Mouse (Mus musculus): ENCODE results near the gene Bola1. TPM values are rescaled to one million over a fixed set of nuclear protein-coding genes. Genes with fewer than 3 reads are reported as not detected.

The Bola1 gene
- total and polyA plus RNA-seq, 3 experiments: 47.6 to 57.0 (median 56.5) TPM

DNA sequence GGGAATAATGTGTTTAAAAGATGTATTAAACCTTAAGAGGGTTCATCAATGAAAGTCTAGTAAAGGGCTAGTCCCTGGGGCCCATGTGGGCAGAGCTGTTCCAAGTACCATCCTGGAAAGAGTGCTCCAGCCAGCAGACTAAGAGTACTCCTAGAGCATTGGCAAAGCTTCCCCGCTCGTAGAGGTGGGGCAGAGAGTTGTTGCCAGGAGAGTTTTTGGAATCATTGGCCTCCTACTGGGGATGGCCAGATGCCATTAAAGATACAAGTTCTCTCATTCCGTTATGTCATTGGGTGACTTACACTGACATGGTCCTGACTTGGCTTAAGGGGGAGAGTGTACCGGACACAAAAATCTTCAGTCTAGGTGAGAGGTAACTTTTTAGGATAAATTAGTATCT lies 40.0 kb downstream of the Bola1 start:
- Histone ChIP-seq H3K27ac (ENCODE audit: insufficient read depth, low read depth) (no peak overlapping the region), H3K4me2 (ENCODE audit: insufficient read depth, low read depth, poor library complexity, severe bottlenecking) (no peak overlapping the region), H3K4me1 (ENCODE audit: control insufficient read depth in 1 of 2, insufficient read depth in 2 of 2) (peaks cover 5 to 36% of the 10 kb centered on the region in 2 experiments; a peak in 3 of 4 replicates), H3K79me2 (replicated peaks; ENCODE audit: control insufficient read depth, extremely low read depth, insufficient read depth, poor library complexity, severe bottlenecking) (peaks cover 13% of the 10 kb centered on the region), H3K27me3 (replicated peaks) (no peaks in the 10 kb centered on the region), H3K36me3 (replicated peaks in 1 of 2; ENCODE audit: control insufficient read depth in 1 of 2, insufficient read depth in 1 of 2, low read length in 1 of 2) (peaks cover 30 to 48% of the 10 kb centered on the region in 2 experiments), H3K4me3 (replicated peaks in 1 of 3; ENCODE audit: low read depth in 2 of 3, low read length in 2 of 3, poor library complexity in 1 of 3) (no peak overlapping the region), H3K9ac (ENCODE audit: insufficient read depth, low read depth) (no peak overlapping the region), H3K9me3 (replicated peaks; ENCODE audit: low read length) (no peaks in the 10 kb centered on the region)
- dilution Hi-C loops (cut with MboI; ENCODE audit: extremely low pct_ligation_motif_present, extremely low pct_unique_long_range_greater_than_20kb, low sequenced_read_pairs): no loop called here
- no peak for DNase-seq (ENCODE audit: extremely low read depth)
- TF ChIP-seq MYC (IDR thresholded peaks at IDR 0.05; ENCODE audit: low read depth, low read length) (no peak), BHLHE40 (IDR thresholded peaks at IDR 0.05; ENCODE audit: low read depth, low read length) (no peak), UBTF (IDR thresholded peaks at IDR 0.05; ENCODE audit: low read depth, low read length) (no peak), TBP (conservative IDR thresholded peaks at IDR 0.05; ENCODE audit: low read depth, low read length) (no peak), POLR2A (IDR thresholded peaks at IDR 0.05; ENCODE audit: low read depth, low read length) (no peak), SIN3A (IDR thresholded peaks at IDR 0.05; ENCODE audit: low read length) (no peak), EP300 (IDR thresholded peaks at IDR 0.05; ENCODE audit: low read length) (no peak), CTCF (conservative IDR thresholded peaks at IDR 0.05 in 1 of 2, IDR thresholded peaks at IDR 0.05 in 1 of 2; ENCODE audit: low read depth in 2 of 2, low read length in 2 of 2) (no peak), RCOR1 (conservative IDR thresholded peaks at IDR 0.05; ENCODE audit: low read depth, low read length) (no peak), E2F4 (IDR thresholded peaks at IDR 0.05; ENCODE audit: insufficient replicate concordance, low read depth, low read length) (no peak), TCF12 (IDR thresholded peaks at IDR 0.05; ENCODE audit: low read depth, low read length) (no peak), ZMIZ1 (IDR thresholded peaks at IDR 0.05; ENCODE audit: low read depth, low read length) (no peak)
- in situ Hi-C loops (cut with MboI; ENCODE audit: low pct_ligation_motif_present, low pct_unique_long_range_greater_than_20kb, low sequenced_read_pairs): no loop called here

DNA sequence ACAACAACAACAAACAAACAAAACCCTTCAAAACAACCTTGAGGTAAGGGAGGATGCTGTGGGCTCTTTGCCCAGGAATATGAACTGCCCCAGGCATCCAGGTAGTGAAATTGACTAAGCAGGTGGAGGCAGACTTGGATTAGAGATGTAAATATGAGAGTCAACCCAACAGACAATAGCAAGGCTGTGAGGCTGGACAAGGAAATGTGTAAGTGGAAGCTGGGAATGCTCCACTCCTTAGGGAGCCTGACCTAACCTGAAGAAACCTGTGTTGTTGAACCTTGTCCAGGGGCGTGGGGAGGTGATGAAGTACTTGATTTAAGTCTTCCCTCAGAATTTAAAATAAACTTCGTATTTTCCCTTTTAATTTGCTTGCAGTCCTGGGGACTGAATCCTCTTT lies 40.6 kb downstream of the Bola1 start:
- Histone ChIP-seq H3K27me3 (replicated peaks) (no peaks in the 10 kb centered on the region), H3K27ac (ENCODE audit: insufficient read depth, low read depth) (no peak overlapping the region), H3K36me3 (replicated peaks in 1 of 2; ENCODE audit: control insufficient read depth in 1 of 2, insufficient read depth in 1 of 2, low read length in 1 of 2) (peaks cover 36 to 54% of the 10 kb centered on the region in 2 experiments), H3K4me2 (ENCODE audit: insufficient read depth, low read depth, poor library complexity, severe bottlenecking) (no peak overlapping the region), H3K9ac (ENCODE audit: insufficient read depth, low read depth) (no peak overlapping the region), H3K79me2 (replicated peaks; ENCODE audit: control insufficient read depth, extremely low read depth, insufficient read depth, poor library complexity, severe bottlenecking) (peaks cover 18% of the 10 kb centered on the region), H3K4me1 (ENCODE audit: control insufficient read depth in 1 of 2, insufficient read depth in 2 of 2) (peaks cover 10 to 42% of the 10 kb centered on the region in 2 experiments), H3K4me3 (replicated peaks in 1 of 3; ENCODE audit: low read depth in 2 of 3, low read length in 2 of 3, poor library complexity in 1 of 3) (no peak overlapping the region), H3K9me3 (replicated peaks; ENCODE audit: low read length) (no peaks in the 10 kb centered on the region)
- in situ Hi-C loops (cut with MboI; ENCODE audit: low pct_ligation_motif_present, low pct_unique_long_range_greater_than_20kb, low sequenced_read_pairs): no loop called here
- TF ChIP-seq POLR2AphosphoS2 (IDR thresholded peaks at IDR 0.05; ENCODE audit: low read depth, low read length) (peak; percentile 69; the same call in 1 of the 2 replicates), GABPA (IDR thresholded peaks at IDR 0.05; ENCODE audit: insufficient replicate concordance, low read depth, low read length) (no peak)
- dilution Hi-C loops (cut with MboI; ENCODE audit: extremely low pct_ligation_motif_present, extremely low pct_unique_long_range_greater_than_20kb, low sequenced_read_pairs): no loop called here
- no peak for DNase-seq (ENCODE audit: extremely low read depth)

DNA sequence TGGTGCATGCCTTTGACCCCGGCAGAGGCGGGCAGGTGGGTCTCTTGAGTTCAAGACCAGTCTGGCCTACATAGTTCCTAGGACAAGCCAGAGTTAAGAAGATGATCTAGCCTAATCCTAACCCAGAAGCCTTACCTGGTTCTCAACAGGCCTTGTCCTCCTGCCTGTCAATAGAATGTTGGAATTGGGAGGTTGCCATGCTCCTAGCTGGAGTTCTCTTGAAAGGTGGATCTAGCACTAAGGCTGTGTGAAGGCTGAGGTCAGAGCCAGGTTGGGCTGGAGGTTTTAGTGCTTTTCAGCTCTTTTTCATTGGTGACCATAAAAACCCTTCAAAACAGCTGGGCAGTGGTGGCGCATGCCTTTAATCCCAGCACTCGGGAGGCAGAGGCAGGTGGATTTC lies 41.1 kb downstream of the Bola1 start:
- in situ Hi-C loops (cut with MboI; ENCODE audit: low pct_ligation_motif_present, low pct_unique_long_range_greater_than_20kb, low sequenced_read_pairs) (no loop called here), dilution Hi-C loops (cut with MboI; ENCODE audit: extremely low pct_ligation_motif_present, extremely low pct_unique_long_range_greater_than_20kb, low sequenced_read_pairs) (no loop called here)
- H3K36me3 ChIP-seq (replicated peaks in 1 of 2; ENCODE audit: control insufficient read depth in 1 of 2, insufficient read depth in 1 of 2, low read length in 1 of 2): peaks cover 40 to 55% of the 10 kb centered on the region in 2 experiments
- TF ChIP-seq POLR2AphosphoS2 (IDR thresholded peaks at IDR 0.05; ENCODE audit: low read depth, low read length): peak; percentile 60; the same call in 1 of the 2 replicates
- TF ChIP-seq MAZ (IDR thresholded peaks at IDR 0.05; ENCODE audit: low read depth, low read length): no peak
- no peak overlapping the region for H3K4me2 ChIP-seq (ENCODE audit: insufficient read depth, low read depth, poor library complexity, severe bottlenecking)
- H3K4me3 ChIP-seq (replicated peaks in 1 of 3; ENCODE audit: low read depth in 2 of 3, low read length in 2 of 3, poor library complexity in 1 of 3): no peak overlapping the region
- no peaks in the 10 kb centered on the region for H3K27me3 ChIP-seq (replicated peaks)
- no peak overlapping the region for H3K27ac ChIP-seq (ENCODE audit: insufficient read depth, low read depth)
- no peak for DNase-seq (ENCODE audit: extremely low read depth)
- H3K4me1 ChIP-seq (ENCODE audit: control insufficient read depth in 1 of 2, insufficient read depth in 2 of 2): peaks cover 13 to 46% of the 10 kb centered on the region in 2 experiments
- H3K9ac ChIP-seq (ENCODE audit: insufficient read depth, low read depth): no peak overlapping the region
- H3K9me3 ChIP-seq (replicated peaks; ENCODE audit: low read length): no peaks in the 10 kb centered on the region
- peaks cover 23% of the 10 kb centered on the region for H3K79me2 ChIP-seq (replicated peaks; ENCODE audit: control insufficient read depth, extremely low read depth, insufficient read depth, poor library complexity, severe bottlenecking)

Data from CH12.LX (cell line).